Mouse (Mus musculus) brain, embryonic 14.5 days (tissue): ENCODE data around the gene Neu1.

Experiments used
- CTCF ChIP-seq: fragments of 200-500 bp; IDR thresholded peaks from 2 replicates; pipeline ENCODE4 v1.5.1; 2012; ENCODE audit warnings: inconsistent platforms, mild to moderate bottlenecking, moderate library complexity, borderline replicate concordance; ENCODE audit not compliant: insufficient read depth, insufficient read length; ENCODE audit errors: extremely low read depth
- POLR2A ChIP-seq: fragments of 200-500 bp; IDR thresholded peaks from 2 replicates; pipeline ENCODE4 v1.6.1; 2012; ENCODE audit warnings: mild to moderate bottlenecking, inconsistent platforms, borderline replicate concordance; ENCODE audit not compliant: poor library complexity, insufficient read depth, insufficient read length, severe bottlenecking; ENCODE audit errors: extremely low read depth

DNA sequence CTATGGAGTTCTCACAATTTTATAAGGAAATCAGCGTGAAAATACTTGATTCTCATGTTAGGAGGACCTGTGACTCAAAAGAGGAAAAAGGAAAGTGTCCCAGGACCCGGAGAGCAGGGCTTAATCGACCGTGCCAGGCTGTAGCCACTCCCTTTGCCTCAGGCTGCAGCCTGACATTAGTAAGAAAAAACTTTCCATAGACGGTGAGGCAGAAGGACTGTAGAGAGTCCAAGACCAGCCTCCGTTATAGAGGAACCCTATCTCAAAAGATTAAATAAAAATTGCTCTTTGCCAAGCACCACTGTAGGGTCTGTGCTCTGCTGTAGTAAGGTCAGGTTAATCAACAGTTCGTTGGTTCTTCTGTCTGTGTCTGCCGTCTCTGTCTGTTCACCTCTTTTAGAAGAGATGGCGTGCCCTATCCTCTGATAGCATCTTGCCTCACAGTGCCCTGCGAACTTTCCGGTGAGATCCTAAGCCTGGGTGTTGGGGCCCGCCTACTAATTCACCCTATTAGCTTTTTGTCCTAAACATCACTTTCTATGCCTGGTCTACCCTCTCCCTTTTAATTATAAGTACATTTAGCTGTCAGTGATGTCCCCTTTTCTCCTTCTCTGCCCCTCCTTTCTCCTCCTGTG is 28.9 kb downstream of the Neu1 start:
- TF ChIP-seq CTCF (no peak), POLR2A (no peak)
